Mouse (Mus musculus): ENCODE measurements around the gene Bloc1s3.
A peak's percentile ranks its signal among the peaks of the same experiment; 100 is the strongest.

Bloc1s3 gene

DNA sequence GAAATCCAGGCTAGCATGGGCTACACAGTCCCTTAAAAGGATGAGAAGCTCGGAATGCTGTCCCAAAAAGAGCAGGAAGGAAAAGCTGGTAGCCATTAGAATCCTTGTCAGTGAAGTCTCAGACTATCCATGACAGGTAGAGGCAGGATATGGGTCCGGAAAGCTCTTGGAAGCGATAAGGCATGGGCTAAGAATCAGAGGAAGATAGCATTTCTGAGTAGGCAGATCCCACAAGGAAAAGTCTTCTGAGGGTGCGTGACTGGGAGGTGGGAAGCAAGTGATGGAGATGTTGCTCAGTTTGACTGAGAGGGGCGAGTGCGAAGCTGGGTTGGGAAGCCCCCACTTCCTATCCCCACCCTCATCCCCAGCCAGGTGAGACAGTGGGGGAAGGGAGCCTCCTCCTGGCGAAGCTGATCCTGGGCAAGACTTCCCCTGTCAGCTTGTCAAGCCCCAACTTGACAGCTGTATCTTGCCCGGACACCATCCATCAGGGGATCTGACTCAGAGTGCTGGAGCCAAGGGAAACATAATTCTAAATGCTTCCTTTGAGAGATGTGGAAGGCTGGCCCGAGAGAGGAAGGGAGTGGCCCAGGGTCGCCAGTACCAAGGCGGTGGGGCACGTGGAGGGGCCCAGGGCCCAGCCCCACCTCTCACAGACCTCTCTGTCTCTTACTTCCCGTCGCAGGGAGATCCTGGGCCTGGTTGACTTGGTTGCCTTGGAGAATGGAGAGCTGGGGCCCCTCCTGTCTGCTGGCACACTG, 30.4 kb downstream of the Bloc1s3 start:
- DNase-seq (ENCODE audit: low read depth) = no peak

DNA sequence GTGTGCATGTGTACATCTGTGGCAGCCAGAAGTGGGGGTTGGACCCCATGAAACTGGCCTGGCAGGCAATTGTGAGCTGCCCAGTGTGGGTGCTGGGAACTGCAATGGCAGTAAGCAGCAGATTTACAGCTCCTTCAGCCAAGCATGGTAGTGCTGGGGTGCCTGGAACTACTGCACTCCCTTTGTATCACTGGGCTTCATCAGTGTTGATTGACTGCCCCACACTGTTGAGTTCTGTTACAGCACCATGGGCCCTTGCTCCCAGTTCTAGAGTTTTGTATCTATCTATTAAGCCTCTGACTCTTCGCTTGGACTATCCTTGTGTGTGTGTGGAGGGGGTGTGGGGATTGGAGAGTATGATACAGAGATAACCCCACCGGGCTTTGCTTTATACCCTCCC, 31.1 kb downstream of the Bloc1s3 start:
- peak; percentile 65 for DNase-seq (ENCODE audit: low read depth)

DNA sequence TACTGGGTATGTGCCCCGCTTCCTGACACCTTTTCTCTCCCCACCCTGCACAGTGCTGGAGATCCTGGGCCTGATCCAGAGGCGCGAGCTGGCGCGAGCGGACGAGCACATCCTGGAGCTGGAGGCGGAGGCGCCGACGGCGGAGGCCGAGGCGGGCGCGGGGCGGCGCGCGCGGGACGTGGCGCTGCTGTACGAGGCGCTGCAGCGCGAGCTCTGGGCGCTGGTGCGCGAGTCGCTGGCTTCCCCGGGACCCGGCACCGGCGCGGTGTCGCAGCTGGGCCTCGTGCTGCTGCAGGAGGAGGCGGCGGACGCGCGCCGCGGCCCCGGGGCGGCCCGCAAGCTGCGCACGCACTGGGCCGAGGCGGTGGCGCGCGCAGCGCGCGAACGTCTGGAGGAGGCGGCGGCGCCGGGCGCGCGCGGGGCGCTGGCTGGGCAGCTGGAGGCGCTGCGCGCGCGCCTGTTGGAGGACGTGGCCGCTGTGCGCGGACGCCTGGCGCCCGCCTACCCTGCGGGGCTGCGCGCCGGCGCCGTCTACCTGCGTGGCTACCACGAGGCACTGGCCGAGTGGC, 34.2 kb downstream of the Bloc1s3 start:
- DNase-seq (ENCODE audit: low read depth) = no peak

DNA sequence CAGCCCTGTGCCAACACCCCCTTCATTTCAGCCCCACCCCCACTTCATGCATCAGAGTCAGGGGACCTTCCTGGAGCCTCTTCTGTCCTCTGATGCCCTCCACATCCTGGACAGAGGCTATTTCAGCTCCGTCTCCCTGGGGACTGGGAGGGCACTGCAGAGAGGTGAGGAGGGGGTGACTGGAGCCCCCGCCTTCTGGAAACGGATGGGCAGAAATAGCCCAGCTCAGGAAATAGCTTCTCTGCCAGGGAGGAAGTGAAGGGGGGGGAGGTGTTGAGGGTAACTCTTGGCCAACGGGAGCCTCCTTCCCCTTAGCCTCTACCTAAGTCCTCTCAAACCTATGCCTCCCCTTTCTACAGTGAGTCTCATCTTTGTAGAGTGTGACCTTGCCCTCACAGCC, 35.8 kb downstream of the Bloc1s3 start:
- DNase-seq (ENCODE audit: low read depth) = peak; percentile 74

DNA sequence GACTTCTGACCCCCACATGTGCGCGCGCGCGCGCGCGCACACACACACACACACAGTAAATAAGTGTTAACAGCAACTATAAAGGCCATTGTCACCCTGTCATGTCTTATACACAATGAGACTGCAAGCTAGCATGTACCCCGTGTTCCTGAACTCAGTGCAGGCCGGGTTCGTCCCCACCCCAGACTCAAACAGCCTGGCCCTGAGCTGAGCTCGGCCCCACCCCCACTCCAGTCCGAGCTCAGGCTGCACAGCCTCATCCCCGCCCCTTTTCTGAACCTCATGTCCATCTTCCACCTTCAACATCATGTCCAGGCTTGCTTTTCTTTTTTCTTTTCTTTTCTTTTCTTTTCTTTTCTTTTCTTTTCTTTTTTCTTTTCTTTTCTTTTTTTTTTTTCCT, 37.9 kb downstream of the Bloc1s3 start:
- no peak for DNase-seq (ENCODE audit: low read depth)

DNA sequence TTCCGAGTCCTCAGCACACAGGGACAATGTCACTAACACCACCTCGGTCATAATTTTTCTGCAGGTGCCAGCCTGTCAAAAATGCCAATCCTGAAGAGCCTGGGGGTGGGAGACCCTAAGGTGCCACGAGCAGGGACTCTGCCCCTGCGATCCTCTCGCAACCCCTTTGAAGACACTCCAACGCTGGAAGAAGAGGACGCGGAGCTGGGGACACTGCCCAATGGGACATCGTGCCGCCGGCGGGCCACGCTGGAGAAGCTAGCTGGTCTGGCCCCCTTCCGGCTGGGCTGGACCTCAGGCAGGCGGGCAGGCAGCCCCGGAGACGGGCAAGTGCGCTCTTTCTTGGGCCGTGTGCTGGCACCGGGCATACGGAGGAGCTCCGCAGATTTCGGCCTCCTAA, 38.8 kb downstream of the Bloc1s3 start:
- no peak for DNase-seq (ENCODE audit: low read depth)

DNA sequence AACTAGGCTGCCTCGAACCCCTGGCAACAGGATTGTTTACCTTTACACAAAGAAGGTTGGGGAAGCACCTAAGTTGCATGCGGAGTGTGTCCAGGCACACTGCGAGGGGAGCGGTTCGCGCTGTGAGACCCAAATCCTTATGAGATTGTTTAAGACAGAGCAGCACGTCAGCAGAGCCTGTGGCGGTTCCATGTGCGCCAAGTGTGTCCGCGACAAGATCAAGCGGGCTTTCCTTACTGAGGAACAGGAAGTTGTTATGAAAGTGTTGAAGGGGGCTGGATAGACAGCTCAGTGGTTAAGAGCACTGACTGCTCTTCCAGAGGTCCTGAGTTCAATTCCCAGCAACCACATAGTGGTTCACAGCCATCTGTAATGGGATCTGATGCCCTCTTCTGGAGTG, 39.9 kb downstream of the Bloc1s3 start:
- no peak for DNase-seq (ENCODE audit: low read depth)

DNA sequence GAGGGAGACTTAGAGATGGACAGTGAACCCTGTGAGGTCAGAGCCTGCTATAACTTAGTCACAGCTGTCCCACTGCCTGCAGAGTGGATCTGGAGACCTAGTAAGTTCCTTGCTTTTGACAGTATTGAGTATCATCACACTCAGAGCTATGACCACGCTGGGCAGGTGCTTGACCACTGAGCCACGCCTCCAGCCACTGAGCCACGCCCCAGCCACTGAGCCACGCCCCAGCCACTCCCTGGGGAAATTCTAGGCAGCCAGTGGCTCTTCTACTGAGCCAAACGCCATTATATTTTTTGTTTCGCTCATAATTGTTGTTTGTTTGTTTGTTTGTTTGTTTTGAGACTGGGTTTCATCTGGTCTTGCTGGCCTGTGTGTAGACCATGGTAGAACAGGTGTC, 40.5 kb downstream of the Bloc1s3 start:
- peak; percentile 62 for DNase-seq (ENCODE audit: low read depth)

DNA sequence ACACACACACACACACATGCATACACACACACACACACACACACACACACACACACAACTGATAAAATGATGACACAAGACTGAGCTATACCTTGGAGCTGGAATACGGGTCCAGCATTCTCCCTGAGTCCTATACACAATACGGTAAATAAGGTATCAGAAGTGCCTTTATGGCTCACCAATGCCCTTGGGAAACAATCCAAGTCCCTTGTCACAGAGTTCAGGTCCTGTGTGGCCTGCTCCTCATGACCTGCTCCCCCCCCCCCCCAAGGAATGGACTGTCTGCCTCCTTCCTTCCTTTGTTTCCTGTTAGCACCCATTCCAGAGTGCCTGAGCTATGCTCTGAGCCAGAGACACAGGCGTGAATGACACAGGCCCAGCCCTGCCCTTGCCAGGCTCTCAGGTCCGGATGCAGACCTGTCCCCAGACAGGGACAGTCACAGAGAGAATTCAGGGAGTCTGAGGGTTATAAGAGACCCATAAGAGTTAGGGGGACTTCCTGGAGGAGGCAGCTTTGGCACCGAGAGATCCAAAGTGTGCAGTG, 41.5 kb downstream of the Bloc1s3 start:
- peak; percentile 54 for DNase-seq (ENCODE audit: low read depth)

DNA sequence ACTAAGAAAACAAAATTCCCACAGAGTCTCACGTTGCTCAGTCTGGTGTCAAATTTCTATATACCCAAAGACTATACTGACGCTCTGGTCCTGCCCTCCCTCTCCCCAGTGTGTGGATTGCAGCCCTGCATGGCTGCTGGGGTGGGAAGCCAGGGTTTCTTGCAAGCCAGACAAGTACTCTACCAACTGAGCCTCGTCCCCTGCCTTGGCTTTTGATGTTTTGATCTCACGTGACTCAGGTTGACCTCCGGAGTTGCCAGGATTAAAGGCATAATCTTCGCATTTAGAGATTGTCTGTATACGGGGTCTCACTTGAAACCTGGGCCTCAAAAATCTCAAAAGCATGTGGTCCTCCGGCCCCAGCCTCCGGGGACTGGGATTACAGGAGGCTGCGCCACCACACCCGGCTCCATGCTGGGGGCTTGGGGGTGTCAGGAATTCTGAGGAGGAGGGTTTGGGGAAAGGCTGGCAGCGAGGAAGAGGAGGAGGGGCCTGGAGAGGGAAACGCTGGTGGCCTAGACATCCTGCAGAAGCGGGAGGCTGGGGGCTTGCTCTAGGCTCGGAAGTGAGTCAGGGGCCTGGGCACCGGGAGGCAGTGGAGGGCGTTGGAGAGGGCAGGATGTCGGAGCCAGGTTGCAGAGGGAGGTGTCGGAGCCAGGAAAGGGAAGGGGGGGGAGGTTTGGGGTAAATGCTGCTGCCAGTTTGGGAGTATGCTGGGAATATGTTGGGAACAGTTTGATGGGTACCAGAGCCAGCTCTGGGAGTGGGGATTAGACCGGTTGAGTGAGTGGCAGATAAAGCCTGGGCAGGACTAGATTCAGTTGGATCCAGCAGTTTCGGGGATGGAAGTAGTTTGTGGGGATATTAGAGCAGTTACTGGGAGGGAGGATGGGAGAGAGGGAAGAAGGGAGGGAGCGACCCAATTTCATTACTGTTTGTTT, 43.5 kb downstream of the Bloc1s3 start:
- peak; percentile 72 for DNase-seq (ENCODE audit: low read depth)

DNA sequence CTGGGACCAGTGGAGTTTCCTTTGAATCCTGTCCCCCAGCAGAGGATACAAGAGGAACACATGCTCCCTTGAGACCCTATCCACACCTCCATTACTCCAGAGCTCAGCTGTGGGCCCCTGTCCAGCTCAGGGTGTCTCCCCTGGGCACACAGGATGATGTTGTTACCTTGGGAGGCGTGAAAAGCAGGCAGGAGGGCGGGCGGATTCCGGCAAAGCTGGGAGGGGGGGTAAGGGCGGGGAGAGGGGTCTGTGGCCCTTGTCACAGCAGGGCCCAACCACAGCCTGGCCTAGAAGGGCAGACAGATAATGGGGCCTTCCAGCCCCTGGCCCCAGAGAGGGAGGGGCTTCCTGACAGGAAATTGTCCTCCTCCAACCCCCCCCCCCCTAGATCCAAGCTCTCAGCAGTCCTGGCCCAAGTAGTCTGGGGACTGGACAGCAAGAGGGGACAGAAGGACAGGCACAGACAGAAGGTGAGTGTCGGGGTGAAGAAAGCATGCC, 45.2 kb downstream of the Bloc1s3 start, which contains the start of gene Exoc3l2:
Gene Exoc3l2, plus strand, starts transcription at position 448 of the 498 bp plus-strand sequence.
- peak; percentile 75 for DNase-seq (ENCODE audit: low read depth)

DNA sequence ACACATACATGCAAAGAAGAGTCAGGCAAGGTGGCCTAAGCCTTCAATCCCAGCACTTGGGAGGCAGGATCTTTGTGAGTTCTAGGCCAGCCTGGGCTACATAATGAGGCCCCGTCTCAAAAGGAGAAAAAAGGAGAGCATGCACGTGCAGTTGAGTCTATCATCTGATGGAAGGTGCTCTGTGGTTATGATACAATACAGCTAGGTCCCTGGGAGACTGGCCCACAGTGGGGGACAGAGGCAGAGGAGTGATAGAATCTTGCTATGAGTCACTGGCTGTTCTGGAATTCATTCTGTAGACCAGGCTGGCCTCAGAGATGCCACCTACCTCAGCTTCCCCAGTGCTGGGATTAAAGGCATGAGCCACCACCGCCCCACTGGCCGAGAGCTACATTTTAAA, 45.7 kb downstream of the Bloc1s3 start:
- peak; percentile 69 for DNase-seq (ENCODE audit: low read depth)

DNA sequence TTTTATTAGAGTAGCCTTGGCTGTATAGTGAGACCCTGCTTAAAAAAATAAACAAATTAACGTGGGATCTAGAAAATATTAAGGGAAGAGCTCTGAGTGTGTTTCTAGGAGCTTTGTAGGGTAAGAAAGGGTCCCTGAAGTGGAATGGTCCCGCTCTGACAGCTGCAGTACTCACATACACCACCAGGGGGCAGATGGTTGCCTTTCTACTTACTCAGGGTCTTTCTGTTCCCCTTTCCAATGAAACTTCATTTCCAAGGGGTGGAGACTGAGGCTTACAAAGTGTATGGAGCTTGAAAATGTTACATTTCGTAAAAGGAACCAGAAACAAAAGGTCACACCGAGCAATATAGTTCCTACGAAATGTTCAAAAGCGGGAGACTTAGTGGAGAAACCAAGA, 46.7 kb downstream of the Bloc1s3 start:
- peak; percentile 82 for DNase-seq (ENCODE audit: low read depth)

DNA sequence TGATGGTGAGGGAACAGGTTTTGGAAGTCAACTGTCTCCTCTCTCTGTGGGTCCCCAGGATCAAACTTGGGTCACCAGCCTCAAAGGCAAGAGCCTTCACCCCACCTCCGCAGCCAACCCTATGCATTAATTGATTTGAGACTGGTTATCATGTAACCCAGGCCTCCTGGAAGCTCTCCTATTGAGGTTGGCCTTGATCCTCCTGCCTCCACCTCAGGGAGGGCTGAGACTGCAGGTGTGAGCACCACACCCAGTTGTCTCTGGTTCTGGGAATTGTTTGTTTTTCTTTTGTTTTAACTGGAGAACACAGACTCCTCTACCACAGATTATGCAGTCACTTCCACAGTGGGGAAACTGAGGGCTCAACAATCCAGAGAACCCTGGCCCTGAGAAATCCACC, 47.7 kb downstream of the Bloc1s3 start:
- DNase-seq (ENCODE audit: low read depth) = no peak

DNA sequence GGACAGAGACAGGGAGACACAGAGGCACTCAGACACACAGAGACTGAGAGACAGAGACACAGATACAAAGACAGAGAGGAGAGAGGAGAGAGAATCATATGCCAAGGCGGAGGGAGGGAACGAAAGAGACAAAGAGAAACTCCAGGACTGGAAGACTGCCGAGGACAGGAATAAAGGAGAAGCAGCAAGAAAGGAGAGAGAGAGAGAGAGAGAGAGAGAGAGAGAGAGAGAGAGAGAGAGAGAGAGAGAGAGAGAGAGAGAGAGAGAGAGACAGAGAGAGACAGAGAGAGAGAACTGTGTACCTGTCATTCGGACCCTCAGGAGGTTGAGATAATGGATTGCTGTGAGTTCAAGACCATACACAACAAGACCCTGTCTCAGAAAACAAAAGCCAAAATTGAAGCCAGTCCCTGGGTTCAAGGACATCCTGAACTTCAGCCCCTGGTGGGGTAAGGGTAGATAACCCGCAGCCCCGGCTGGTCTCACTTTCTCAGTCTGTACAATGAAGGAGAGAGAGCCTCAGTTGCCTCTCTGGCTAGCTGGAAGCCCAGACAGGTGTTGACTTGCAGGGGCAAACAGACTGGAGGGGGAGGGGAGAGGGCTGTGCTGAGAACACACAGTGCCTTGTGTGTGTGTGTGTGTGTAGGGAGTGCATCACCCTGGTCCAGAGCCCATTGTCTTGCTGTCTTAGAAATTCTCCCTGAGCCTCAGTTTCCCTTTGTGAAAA, 48.9 kb downstream of the Bloc1s3 start:
- DNase-seq (ENCODE audit: low read depth) = no peak

DNA sequence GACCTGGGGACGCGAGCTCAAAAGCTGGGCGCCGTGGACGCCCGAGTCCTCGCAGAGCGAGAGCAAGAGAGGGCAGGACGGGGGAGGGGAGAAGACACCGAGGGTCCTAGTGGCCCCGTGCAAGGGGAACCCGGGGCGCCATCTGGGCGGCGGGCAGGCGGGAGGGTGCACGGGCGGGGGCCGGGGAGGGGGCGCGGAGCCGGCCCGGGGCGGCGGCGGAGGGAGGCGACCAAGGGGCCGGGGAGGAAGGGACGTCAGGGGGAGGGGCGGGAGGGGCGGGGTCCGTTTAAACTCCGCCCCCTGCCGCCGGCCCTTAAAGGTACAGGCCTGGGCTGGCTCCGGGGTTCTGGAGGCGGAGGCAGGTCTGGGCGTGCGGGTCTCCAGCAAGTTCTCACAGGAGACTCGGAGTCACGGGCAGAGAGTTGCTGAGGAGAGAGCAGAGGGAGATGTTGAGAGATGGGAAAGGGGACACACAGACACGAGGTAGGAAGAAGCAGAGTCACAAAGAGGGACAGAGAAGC, 49.5 kb downstream of the Bloc1s3 start, which contains the start of gene Mark4:
Gene Mark4, minus strand, starts transcription at position 231 of the 521 bp plus-strand sequence.
- peak; percentile 87 for DNase-seq (ENCODE audit: low read depth)

DNA sequence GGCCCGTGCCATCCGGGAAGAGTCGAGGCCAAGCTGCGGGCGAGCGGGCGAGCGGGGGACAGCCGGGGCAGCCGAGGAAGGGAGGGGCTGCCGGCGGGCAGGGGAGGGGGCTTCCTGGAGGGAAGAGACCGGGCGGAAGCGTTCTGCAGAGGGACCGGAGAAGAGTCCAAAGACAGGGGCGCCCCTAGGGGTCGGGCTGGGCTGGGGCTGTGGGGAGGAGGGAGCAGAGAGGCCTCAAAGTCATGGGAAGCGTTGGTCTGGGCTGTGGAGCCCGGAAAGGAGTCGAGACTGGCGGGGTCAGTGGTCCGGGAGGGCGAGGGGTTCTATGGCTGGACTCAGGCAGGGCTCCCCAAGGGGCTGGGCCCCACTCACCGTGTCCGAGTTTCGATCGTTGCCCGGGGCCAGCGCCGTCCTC, 50.1 kb downstream of the Bloc1s3 start:
- DNase-seq (ENCODE audit: low read depth) = peak; percentile 71

DNA sequence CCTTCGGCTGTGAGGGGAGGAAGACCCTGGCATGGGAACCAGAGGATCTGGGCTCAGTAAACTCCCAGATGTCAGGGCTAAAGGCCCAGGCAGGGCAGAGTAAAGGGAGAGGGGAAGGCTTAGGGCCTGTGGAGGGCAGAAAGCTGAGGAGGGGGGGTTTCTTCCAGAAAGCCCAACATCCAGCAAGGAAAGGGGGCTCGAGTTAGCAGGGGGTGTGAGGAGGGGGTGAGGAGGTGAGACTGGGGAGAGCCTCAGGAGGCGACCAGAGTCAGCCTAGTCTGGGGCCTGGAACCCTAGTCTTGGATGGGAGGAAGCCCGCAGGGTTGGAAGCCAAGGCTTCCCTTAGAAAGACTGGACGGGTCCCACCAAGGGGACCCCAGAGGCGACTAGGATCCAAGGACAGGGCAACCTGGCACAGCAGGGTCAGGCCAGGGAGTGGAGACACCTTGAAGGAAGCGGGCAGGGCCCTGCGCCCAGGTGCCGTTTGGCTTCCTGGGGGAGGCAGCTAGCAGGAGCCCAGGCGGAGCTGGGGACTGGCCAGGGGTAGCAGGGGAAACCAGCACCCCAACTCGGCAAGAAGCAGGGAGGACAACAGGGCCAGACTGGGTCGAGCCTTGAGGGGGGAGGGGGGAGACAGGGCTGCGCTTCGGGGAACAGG, 50.6 kb downstream of the Bloc1s3 start:
- no peak for DNase-seq (ENCODE audit: low read depth)

DNA sequence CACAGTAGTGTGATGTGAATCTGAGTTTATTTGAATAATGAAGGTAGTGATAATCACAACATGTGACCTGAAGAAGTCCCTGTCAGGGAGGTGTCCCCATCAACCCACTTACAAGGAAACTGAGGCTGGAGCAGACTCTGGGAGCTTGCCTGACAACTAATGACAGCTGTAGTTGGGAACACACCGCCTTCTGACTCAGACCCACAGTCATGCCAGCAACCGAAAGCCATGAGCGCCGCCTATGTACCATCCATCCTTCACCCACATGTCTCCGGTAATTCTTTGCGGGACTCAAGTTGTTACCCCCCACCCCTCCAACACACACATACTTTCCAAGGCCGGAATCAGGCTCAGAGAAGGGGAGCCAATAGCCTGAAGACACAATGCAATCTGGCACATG, 51.5 kb downstream of the Bloc1s3 start:
- no peak for DNase-seq (ENCODE audit: low read depth)

DNA sequence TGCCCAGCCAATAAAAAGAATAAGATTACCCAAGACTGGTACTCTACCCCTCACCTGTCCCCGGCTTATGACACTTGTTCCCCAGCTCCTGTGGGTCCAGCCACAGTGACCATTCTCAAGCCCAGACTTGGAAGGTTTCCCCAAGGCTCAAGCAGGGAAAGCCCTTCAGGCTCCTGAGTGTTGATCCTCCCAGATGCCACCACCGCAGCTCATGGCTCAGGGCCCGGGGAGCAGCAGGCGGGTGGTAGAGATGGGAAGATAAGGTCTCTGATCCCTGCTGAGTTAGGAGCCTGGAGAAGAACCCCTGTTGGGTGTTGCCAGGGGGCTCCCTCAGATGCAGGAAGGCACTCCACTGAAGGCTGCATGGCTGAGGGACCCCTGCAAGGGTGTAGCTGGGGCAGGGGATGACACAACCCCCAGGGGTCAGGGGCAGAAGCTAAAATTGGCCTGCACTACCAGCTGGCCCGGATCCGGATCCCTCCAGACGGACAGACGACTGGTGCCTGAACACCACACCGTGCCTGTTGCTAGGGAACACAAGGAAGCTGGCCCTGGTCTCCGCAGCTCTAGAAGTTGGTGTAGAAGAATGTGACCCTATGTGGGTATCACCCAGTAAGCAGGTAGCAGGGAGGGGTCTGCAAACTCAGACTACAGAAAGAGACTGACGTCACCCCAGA, 52.2 kb downstream of the Bloc1s3 start:
- DNase-seq (ENCODE audit: low read depth) = no peak
